Mouse (Mus musculus): ENCODE data around the gene Sycp3. TPM values are rescaled to one million over a fixed set of nuclear protein-coding genes. Genes with fewer than 3 reads are reported as not detected.
"Not testable (repeated sequence)": the region's sequence is repeated elsewhere in the genome, so short reads cannot be mapped to it uniquely, and the experiment has no call there.

Gene Sycp3
- polyA plus RNA-seq, 1 experiment from 2014 or later = 0.55 TPM

DNA sequence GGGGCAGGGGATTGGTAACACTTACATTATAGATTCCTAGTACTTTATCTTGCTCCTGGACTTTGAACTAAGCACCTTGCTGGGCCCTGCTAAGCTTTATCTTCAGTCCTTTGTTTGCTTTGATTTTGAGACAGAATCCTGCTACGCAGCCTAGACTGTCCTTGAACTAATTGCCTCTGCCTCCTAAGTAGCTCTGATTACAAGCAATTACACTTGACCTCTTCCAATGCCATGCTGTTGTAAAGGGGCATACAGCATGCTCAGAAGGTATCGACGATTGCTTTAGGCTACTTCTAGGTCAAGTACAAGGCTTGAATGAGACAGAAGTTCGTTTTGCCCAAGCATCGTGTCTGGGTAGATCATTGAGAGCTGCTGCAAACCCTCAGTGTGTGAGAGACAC lies 45.9 kb downstream of the Sycp3 start:
- no peak overlapping the region for H3K4me2 ChIP-seq (ENCODE audit: low read length)
- H3K36me3 ChIP-seq (ENCODE audit: control insufficient read depth, insufficient read depth, low read length) = no peaks in the 10 kb centered on the region
- no peak overlapping the region for H3K4me3 ChIP-seq (ENCODE audit: low read length)
- H3K27me3 ChIP-seq (replicated peaks; ENCODE audit: control insufficient read depth, insufficient read depth, low read length) = no peaks in the 10 kb centered on the region
- 80% methylated on average over 5 of the region's 5 CpGs for WGBS
- peaks cover 10% of the 10 kb centered on the region for H3K4me1 ChIP-seq (ENCODE audit: control insufficient read depth, insufficient read depth, low read depth, low read length)
- no peak overlapping the region for H3K9ac ChIP-seq (ENCODE audit: low read depth, low read length)
- H3K27ac ChIP-seq (ENCODE audit: low read depth, low read length) = no peak overlapping the region
- ATAC-seq = no peak
- H3K9me3 ChIP-seq (ENCODE audit: control insufficient read depth, low read length) = no peaks in the 10 kb centered on the region

DNA sequence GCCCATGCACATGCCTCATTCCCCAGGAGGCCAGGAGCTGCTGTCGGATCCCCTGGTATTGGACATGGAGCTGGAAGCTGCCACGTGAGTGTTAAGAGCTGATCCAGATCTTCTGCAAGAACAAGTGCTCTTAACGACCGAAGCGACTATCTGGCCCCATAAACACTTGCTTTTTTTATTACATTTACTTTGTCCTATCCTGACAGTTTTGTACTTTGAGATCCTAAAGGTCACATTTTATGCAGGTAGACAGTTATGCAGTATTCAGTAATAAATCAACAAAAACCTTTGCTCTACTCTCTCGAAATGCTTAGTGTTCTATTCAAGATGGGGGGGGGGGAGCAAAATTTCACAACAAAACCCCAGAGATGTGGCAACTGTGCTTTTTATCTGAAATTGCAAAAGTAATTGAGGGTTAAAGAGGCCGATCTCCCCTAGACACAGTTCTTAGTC lies 48.3 kb downstream of the Sycp3 start:
- Histone ChIP-seq H3K4me3 (ENCODE audit: low read length) (no peak overlapping the region), H3K4me1 (ENCODE audit: control insufficient read depth, insufficient read depth, low read depth, low read length) (peaks cover under 1% of the 10 kb centered on the region; the same call in 1 of the 2 replicates), H3K9ac (ENCODE audit: low read depth, low read length) (no peak overlapping the region), H3K27ac (ENCODE audit: low read depth, low read length) (no peak overlapping the region), H3K36me3 (ENCODE audit: control insufficient read depth, insufficient read depth, low read length) (no peaks in the 10 kb centered on the region), H3K4me2 (ENCODE audit: low read length) (no peak overlapping the region), H3K9me3 (ENCODE audit: control insufficient read depth, low read length) (no peaks in the 10 kb centered on the region), H3K27me3 (replicated peaks; ENCODE audit: control insufficient read depth, insufficient read depth, low read length) (no peaks in the 10 kb centered on the region)
- 79% methylated on average over 7 of the region's 7 CpGs for WGBS
- ATAC-seq = no peak

DNA sequence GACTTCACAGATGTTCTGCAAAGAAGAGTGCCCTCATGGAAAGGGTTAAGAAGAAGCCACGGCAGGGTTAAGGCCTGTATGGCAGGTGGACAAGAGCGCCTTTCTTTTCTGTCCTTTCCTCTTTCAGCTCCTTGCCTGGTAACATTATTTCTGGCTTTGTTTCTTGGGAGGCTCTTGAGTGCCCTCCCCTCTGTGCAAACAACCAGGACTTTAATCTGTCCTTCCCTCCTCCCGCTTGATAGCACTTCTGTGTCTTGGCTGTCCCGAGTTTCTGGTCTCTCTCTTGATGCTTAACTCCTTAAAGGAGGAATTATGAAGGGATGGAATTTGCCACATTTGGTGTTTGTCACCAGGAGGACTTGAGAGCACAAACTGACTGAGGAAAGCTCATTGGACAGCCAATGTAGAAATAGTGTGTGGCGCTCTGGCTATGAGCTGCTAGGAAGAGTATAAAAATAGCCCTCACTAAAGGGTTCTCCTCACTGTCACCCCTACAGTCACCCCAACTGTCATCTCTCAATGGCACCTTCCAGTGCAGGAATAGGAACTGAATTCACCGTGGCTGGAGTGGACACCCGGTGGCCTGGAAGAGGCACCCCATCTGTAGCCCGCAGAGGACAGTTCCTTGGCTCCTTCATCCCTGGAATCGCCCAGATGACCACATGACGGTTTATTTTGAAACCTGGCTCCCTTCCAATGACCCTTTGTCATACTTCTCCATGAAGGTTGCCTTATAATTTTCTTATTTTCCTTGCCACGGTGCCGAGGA lies 51.3 kb downstream of the Sycp3 start:
- WGBS = 75% methylated on average over 12 of the region's 12 CpGs
- no peaks in the 10 kb centered on the region for H3K9me3 ChIP-seq (ENCODE audit: control insufficient read depth, low read length)
- no peaks in the 10 kb centered on the region for H3K36me3 ChIP-seq (ENCODE audit: control insufficient read depth, insufficient read depth, low read length)
- H3K27me3 ChIP-seq (replicated peaks; ENCODE audit: control insufficient read depth, insufficient read depth, low read length) = no peaks in the 10 kb centered on the region
- no peak overlapping the region for H3K9ac ChIP-seq (ENCODE audit: low read depth, low read length)
- ATAC-seq = no peak
- no peak overlapping the region for H3K4me3 ChIP-seq (ENCODE audit: low read length)
- H3K4me2 ChIP-seq (ENCODE audit: low read length) = no peak overlapping the region
- no peak overlapping the region for H3K27ac ChIP-seq (ENCODE audit: low read depth, low read length)
- H3K4me1 ChIP-seq (ENCODE audit: control insufficient read depth, insufficient read depth, low read depth, low read length) = no peaks in the 10 kb centered on the region

DNA sequence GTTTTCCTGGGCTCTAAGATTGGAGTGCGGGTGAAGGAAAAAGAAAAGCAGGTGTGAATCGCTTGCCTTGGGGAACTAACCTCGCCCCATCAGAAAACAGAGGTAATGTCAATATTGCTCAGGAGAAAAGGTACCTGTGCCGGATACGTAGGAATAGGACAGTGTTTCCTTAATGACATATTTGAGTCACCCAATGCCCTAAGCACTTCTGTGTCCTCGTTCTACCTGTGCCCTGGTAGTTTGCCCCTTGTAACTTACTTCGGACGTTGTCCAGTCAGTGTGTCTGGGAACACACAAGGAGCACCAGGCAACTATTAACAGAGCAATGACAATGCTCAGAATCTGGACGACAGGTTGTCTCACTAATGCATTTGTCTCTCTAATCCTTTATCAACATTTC lies 52.0 kb downstream of the Sycp3 start:
- Histone ChIP-seq H3K27ac (ENCODE audit: low read depth, low read length) (no peak overlapping the region), H3K4me3 (ENCODE audit: low read length) (no peak overlapping the region), H3K36me3 (ENCODE audit: control insufficient read depth, insufficient read depth, low read length) (no peaks in the 10 kb centered on the region), H3K9me3 (ENCODE audit: control insufficient read depth, low read length) (no peaks in the 10 kb centered on the region), H3K9ac (ENCODE audit: low read depth, low read length) (no peak overlapping the region), H3K4me2 (ENCODE audit: low read length) (no peak overlapping the region), H3K27me3 (replicated peaks; ENCODE audit: control insufficient read depth, insufficient read depth, low read length) (no peaks in the 10 kb centered on the region), H3K4me1 (ENCODE audit: control insufficient read depth, insufficient read depth, low read depth, low read length) (no peaks in the 10 kb centered on the region)
- 95% methylated on average over 9 of the region's 9 CpGs for WGBS
- no peak for ATAC-seq

DNA sequence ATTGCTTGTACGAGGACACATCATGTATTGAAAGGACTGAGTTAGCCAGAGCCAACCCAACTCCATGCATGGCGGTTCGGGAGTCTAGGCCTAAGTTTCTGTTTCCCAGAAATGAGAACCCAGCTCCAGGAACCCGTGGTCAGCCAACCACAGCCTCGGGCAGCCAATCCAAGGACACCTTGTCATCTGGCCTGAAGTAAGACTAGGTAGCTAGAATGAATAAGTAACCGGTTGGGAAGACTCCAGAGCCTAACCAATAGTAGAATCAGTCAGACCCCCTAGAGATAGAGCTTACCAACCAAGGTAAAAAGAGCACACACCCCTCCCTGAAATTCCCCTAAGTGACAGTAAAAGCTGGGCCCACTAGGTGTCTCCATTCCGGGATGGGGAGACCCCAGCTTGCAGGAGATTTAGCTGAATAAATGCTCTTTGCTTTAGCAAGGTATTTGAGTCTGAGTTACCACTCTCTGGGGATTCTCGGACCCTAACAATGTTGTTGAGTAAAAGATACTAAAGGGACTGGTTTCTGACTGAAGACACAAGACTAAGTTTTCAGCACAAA lies 54.3 kb downstream of the Sycp3 start:
- Histone ChIP-seq H3K27me3 (replicated peaks; ENCODE audit: control insufficient read depth, insufficient read depth, low read length) (no peaks in the 10 kb centered on the region), H3K9ac (ENCODE audit: low read depth, low read length) (no peak overlapping the region), H3K36me3 (ENCODE audit: control insufficient read depth, insufficient read depth, low read length) (no peaks in the 10 kb centered on the region), H3K27ac (ENCODE audit: low read depth, low read length) (no peak overlapping the region), H3K4me1 (ENCODE audit: control insufficient read depth, insufficient read depth, low read depth, low read length) (no peaks in the 10 kb centered on the region), H3K4me2 (ENCODE audit: low read length) (no peak overlapping the region), H3K9me3 (ENCODE audit: control insufficient read depth, low read length) (no peaks in the 10 kb centered on the region), H3K4me3 (ENCODE audit: low read length) (no peak overlapping the region)
- ATAC-seq = no peak
- WGBS = 72% methylated on average over 8 of the region's 8 CpGs

DNA sequence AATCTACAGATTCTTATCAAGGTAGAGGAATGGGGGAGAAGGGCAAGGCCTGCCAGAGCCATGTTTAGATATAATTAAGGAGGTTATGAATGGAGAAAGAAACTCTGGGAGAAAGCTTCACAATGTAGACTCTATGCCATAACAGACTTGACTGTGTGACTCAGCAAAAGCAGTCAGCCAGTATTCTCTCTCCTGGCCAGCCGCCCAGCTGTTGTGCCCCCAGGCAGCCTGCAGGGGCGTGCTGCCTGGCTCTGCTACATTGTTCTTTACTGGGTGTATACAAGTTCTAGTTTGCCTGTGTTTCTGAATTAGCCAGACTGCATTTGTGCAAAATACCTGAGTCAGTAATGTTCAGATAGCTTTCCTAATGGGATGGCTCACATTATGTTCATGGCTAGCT lies 55.1 kb downstream of the Sycp3 start:
- Histone ChIP-seq H3K27me3 (replicated peaks; ENCODE audit: control insufficient read depth, insufficient read depth, low read length) (no peaks in the 10 kb centered on the region), H3K4me2 (ENCODE audit: low read length) (no peak overlapping the region), H3K4me1 (ENCODE audit: control insufficient read depth, insufficient read depth, low read depth, low read length) (no peaks in the 10 kb centered on the region), H3K9me3 (ENCODE audit: control insufficient read depth, low read length) (no peaks in the 10 kb centered on the region), H3K4me3 (ENCODE audit: low read length) (no peak overlapping the region), H3K9ac (ENCODE audit: low read depth, low read length) (no peak overlapping the region), H3K36me3 (ENCODE audit: control insufficient read depth, insufficient read depth, low read length) (no peaks in the 10 kb centered on the region), H3K27ac (ENCODE audit: low read depth, low read length) (no peak overlapping the region)
- no peak for ATAC-seq
- 39% methylated on average over 2 of the region's 2 CpGs for WGBS

DNA sequence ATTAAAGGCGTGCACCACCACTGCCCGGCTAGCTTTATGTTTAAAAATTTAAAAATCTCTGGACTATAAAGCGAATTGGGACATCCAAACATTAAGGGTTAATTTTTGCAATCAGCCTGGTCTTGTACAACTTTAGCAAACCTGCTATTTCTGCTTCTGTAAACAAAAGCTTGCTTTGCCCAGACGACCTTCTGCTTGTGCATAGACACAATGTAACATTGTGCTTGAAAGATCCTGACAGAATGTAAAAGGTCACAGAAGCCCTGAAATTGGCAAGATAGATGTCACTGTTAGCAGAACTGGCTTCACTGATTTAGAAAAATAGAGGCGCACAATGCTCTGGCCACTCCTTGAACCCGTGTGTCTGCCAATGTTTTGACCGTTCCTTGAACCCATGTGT lies 55.7 kb downstream of the Sycp3 start:
- H3K27ac ChIP-seq (ENCODE audit: low read depth, low read length); H3K9me3 ChIP-seq (ENCODE audit: control insufficient read depth, low read length); H3K27me3 ChIP-seq (replicated peaks; ENCODE audit: control insufficient read depth, insufficient read depth, low read length); H3K4me2 ChIP-seq (ENCODE audit: low read length); H3K9ac ChIP-seq (ENCODE audit: low read depth, low read length); H3K4me1 ChIP-seq (ENCODE audit: control insufficient read depth, insufficient read depth, low read depth, low read length); H3K36me3 ChIP-seq (ENCODE audit: control insufficient read depth, insufficient read depth, low read length); ATAC-seq; H3K4me3 ChIP-seq (ENCODE audit: low read length): not testable (repeated sequence)
- WGBS = 89% methylated on average over 6 of the region's 7 CpGs

DNA sequence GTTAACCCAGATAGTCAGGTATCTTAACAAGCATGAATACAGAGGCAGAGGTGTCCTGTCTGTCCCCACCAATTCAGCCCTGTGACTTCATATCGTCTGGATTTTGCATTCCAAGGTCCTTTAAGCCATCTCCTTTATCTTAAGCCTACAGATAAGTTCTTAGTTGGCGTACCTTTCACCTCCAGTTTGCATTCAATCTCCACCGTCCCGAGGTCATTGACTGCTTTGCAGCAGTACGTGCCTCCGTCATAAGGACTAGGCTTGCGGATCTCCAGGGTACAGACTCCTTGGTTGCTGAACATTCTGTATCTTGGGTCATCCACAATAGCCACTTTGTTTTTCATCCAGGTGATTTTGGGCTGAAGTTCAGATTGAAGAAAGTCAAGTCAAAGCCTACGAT lies 63.4 kb downstream of the Sycp3 start:
- H3K27me3 ChIP-seq (replicated peaks; ENCODE audit: control insufficient read depth, insufficient read depth, low read length) = no peaks in the 10 kb centered on the region
- H3K27ac ChIP-seq (ENCODE audit: low read depth, low read length) = no peak overlapping the region
- no peak overlapping the region for H3K4me3 ChIP-seq (ENCODE audit: low read length)
- H3K4me2 ChIP-seq (ENCODE audit: low read length) = no peak overlapping the region
- no peaks in the 10 kb centered on the region for H3K36me3 ChIP-seq (ENCODE audit: control insufficient read depth, insufficient read depth, low read length)
- H3K4me1 ChIP-seq (ENCODE audit: control insufficient read depth, insufficient read depth, low read depth, low read length) = no peaks in the 10 kb centered on the region
- ATAC-seq = no peak
- H3K9me3 ChIP-seq (ENCODE audit: control insufficient read depth, low read length) = no peaks in the 10 kb centered on the region
- no peak overlapping the region for H3K9ac ChIP-seq (ENCODE audit: low read depth, low read length)
- 92% methylated on average over 8 of the region's 8 CpGs for WGBS

Data from hindbrain, embryonic 16.5 days (tissue).